In genomic region chr14:27867386-27867785, GRCm38 (mm10) we compare ENCODE assay signal across 16 mouse cellular contexts.
A peak's percentile ranks its signal among the peaks of the same experiment; 100 is the strongest.
DNase-seq lines count a peak whose midpoint lies in the region; TF ChIP-seq lines count a peak whose summit lies in the region.
"Had no signal": no experiment of that assay in that cellular context is flagged by ENCODE, and none has a peak within 500 bp of the region (broad histone marks: within the 10 kb centered on the region; RNA-seq: fewer than 3 reads in every experiment).

No protein-coding gene starts in this region.

- H3K27me3 ChIP-seq in kidney, adult 2 months (replicated peaks; ENCODE audit: control insufficient read depth, insufficient read depth, low read length), result no peaks in the 10 kb centered on the region
- H3K27me3 ChIP-seq: embryonic facial prominence, embryonic 12.5 days; kidney, embryonic 15.5 days; midbrain, embryonic 13.5 days had no signal

- H3K36me3 ChIP-seq in kidney, adult 2 months (ENCODE audit: control insufficient read depth, insufficient read depth, low read length), result no peaks in the 10 kb centered on the region
- H3K36me3 ChIP-seq: embryonic facial prominence, embryonic 12.5 days; kidney, embryonic 15.5 days; limb, embryonic 10.5 days; midbrain, embryonic 13.5 days had no signal

- DNase-seq in kidney, adult 2 months, result peak; percentile 17
- DNase-seq in kidney, adult 18-20 months, result no peak
- peak; percentile 47 to 58 for DNase-seq in right cerebral cortex, postnatal 10 days (ENCODE audit: low spot score in 2 of 2)
- no peak for DNase-seq in right cerebral cortex, adult 18-20 months
- DNase-seq in cerebellum, adult 9-10 months, result peak; percentile 35
- DNase-seq in cerebellum, postnatal 4 days (ENCODE audit: low spot score in 2 of 2), result peak; percentile 38 to 84
- no peak for DNase-seq in urinary bladder, postnatal 14 days (ENCODE audit: low spot score)
- DNase-seq: gastrocnemius, adult 2 months; heart, adult 11 months; lung, embryonic 14.5 days; thymus, adult 2 months had no signal

- TF ChIP-seq CTCF in kidney, adult 2 months (conservative IDR thresholded peaks at IDR 0.05; ENCODE audit: insufficient read depth, insufficient read length, low read depth, low read length), result no peak

- peaks cover 6% of the 10 kb centered on the region for H3K4me1 ChIP-seq in kidney, adult 2 months (ENCODE audit: control insufficient read depth, insufficient read depth, low read length)
- H3K4me1 ChIP-seq: embryonic facial prominence, embryonic 12.5 days; kidney, embryonic 15.5 days; limb, embryonic 10.5 days; midbrain, embryonic 13.5 days had no signal

- no peak overlapping the region for H3K27ac ChIP-seq in kidney, adult 2 months (ENCODE audit: insufficient read depth, low read depth, low read length)
- H3K27ac ChIP-seq: embryonic facial prominence, embryonic 12.5 days; gastrocnemius, adult 2 months; kidney, embryonic 15.5 days; limb, embryonic 10.5 days; macrophage; midbrain, embryonic 13.5 days had no signal

- no peak for TF ChIP-seq POLR2A in kidney, adult 2 months (IDR thresholded peaks at IDR 0.05; ENCODE audit: low read depth, low read length)

- H3K4me3 ChIP-seq in kidney, adult 2 months (ENCODE audit: insufficient read depth, low read depth, low read length), result no peak overlapping the region
- H3K4me3 ChIP-seq: embryonic facial prominence, embryonic 12.5 days; gastrocnemius, adult 2 months; kidney, embryonic 15.5 days; limb, embryonic 10.5 days; midbrain, embryonic 13.5 days had no signal

Comparison
In these comparisons a context has a peak if more than half of its experiments do, and no peak if none do; other contexts are left out.
1. DNase-seq: peak in kidney, adult 2 months (single experiment), right cerebral cortex, postnatal 10 days (2 of 2), cerebellum, adult 9-10 months (single experiment) and cerebellum, postnatal 4 days (2 of 2); none in kidney, adult 18-20 months (single experiment), right cerebral cortex, adult 18-20 months (single experiment) and urinary bladder, postnatal 14 days (single experiment).